ENCODE assay signal across 17 mouse cellular contexts in the genomic region with DNA sequence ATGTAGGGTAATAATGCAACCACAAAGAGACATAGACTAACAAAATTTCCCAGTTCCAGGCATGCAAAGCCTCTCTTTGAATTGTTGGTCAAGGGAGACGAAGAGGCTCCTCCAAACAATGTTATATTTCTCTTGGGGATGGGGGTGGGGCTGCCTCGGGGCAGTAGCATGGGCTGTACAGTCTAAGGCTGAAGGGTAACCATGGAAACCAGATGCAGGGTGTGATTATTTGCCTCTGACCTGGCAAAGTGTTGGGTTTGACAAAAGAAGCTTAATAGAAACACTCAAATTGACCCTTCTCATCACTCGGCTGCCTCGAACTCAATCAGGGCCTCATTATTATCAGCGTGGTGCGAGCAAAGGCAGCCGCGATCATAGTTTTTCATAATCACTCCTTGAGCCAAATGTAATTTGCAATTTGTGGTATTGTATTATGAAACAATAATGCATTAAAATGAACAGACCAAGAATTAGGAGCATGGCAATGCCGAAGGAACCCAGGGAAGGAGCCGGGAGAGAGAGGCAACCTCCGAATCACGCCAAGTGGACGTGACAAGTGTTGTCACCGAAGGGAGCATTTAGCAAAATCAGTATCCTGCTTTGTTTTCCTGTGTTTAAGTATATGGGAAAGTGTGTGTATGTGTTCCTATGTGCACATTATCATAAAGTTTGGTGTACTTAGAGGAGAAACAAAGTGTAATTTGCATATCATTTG.
DNase-seq lines count a peak whose midpoint lies in the region; ATAC-seq and TF ChIP-seq lines count a peak whose summit lies in the region.
"Had no signal": no experiment of that assay in that cellular context is flagged by ENCODE, and none has a peak within 500 bp of the region (broad histone marks: within the 10 kb centered on the region; RNA-seq: fewer than 3 reads in every experiment).

No protein-coding gene starts in this region.

- DNase-seq in intestine, embryonic 14.5 days (ENCODE audit: low spot score): no peak
- DNase-seq in forebrain, embryonic 14.5 days (ENCODE audit: low spot score): peak; percentile 85
- peak; percentile 45 for DNase-seq in hindbrain, postnatal 0 days (ENCODE audit: low spot score)
- no peak for DNase-seq in layer of hippocampus, adult 9-11 months
- no peak for DNase-seq in left cerebral cortex, postnatal 10 days (ENCODE audit: extremely low spot score in 1 of 2, low spot score in 2 of 2)
- no peak for DNase-seq in kidney, postnatal 10 days
- DNase-seq: cerebellum, adult 9-11 months; heart, postnatal 36 days; kidney, adult 9 months; left cerebral cortex, postnatal 4 days; lung, postnatal 4 days had no signal

- 0 out of 2 replicates have a peak, but pooled peaks have one; percentile 36 for ATAC-seq in intestine, embryonic 14.5 days (replicated peaks; ENCODE audit: low FRiP score, low TSS enrichment, low read depth)
- ATAC-seq in intestine, embryonic 16.5 days: no peak
- ATAC-seq in forebrain, embryonic 14.5 days: peak; percentile 85
- peak; percentile 70 for ATAC-seq in hindbrain, postnatal 0 days
- ATAC-seq in neural tube, embryonic 13.5 days (ENCODE audit: low read depth): peak; percentile 76

- WGBS in intestine, embryonic 14.5 days: 83% methylated on average over 14 of the region's 14 CpGs
- 79% methylated on average over 14 of the region's 14 CpGs for WGBS in intestine, embryonic 16.5 days
- WGBS in forebrain, embryonic 14.5 days: 10% methylated on average over 14 of the region's 14 CpGs
- WGBS in hindbrain, postnatal 0 days: 28% methylated on average over 14 of the region's 14 CpGs
- 26% methylated on average over 14 of the region's 14 CpGs for WGBS in neural tube, embryonic 13.5 days

- intact Hi-C loops in left cerebral cortex, postnatal 10 days (cut with DNase I): no loop called here

- no peak overlapping the region for H3K4me3 ChIP-seq in intestine, embryonic 14.5 days (ENCODE audit: low read depth, low read length)
- no peak overlapping the region for H3K4me3 ChIP-seq in intestine, embryonic 16.5 days (ENCODE audit: low read length)
- no peak overlapping the region for H3K4me3 ChIP-seq in forebrain, embryonic 14.5 days (ENCODE audit: low read depth, low read length)
- H3K4me3 ChIP-seq in hindbrain, postnatal 0 days (ENCODE audit: low read length): no peak overlapping the region
- H3K4me3 ChIP-seq in neural tube, embryonic 13.5 days: no peak overlapping the region
- H3K4me3 ChIP-seq: erythroblast, embryonic 14.5 days; layer of hippocampus, adult 2 months; liver, embryonic 15.5 days; myocyte had no signal

- H3K4me1 ChIP-seq in intestine, embryonic 14.5 days (replicated peaks; ENCODE audit: control insufficient read depth, insufficient read depth, low read length): no peaks in the 10 kb centered on the region
- H3K4me1 ChIP-seq in intestine, embryonic 16.5 days (ENCODE audit: control insufficient read depth, insufficient read depth, low read length): peaks cover 7% of the 10 kb centered on the region; the same call in 1 of the 2 replicates
- H3K4me1 ChIP-seq in forebrain, embryonic 14.5 days (ENCODE audit: control insufficient read depth, insufficient read depth, low read length): peaks cover 19% of the 10 kb centered on the region
- 0 out of 2 replicates have a peak, but pooled peaks cover 6% of the 10 kb centered on the region for H3K4me1 ChIP-seq in hindbrain, postnatal 0 days (ENCODE audit: insufficient read depth, low read length)
- H3K4me1 ChIP-seq in neural tube, embryonic 13.5 days (replicated peaks): peaks cover 27% of the 10 kb centered on the region
- H3K4me1 ChIP-seq: liver, embryonic 15.5 days had no signal

- H3K9ac ChIP-seq in intestine, embryonic 14.5 days (ENCODE audit: low read length): no peak overlapping the region
- H3K9ac ChIP-seq in intestine, embryonic 16.5 days (ENCODE audit: low read depth, low read length): no peak overlapping the region
- no peak overlapping the region for H3K9ac ChIP-seq in forebrain, embryonic 14.5 days (ENCODE audit: low read length)
- H3K9ac ChIP-seq in hindbrain, postnatal 0 days (replicated peaks; ENCODE audit: low read length): no peak overlapping the region
- no peak overlapping the region for H3K9ac ChIP-seq in neural tube, embryonic 13.5 days
- H3K9ac ChIP-seq: liver, embryonic 15.5 days had no signal

- no peaks in the 10 kb centered on the region for H3K27me3 ChIP-seq in intestine, embryonic 14.5 days (replicated peaks; ENCODE audit: control insufficient read depth, insufficient read depth, low read length)
- H3K27me3 ChIP-seq in intestine, embryonic 16.5 days (replicated peaks; ENCODE audit: control insufficient read depth, insufficient read depth, low read length): no peaks in the 10 kb centered on the region
- H3K27me3 ChIP-seq in forebrain, embryonic 14.5 days (replicated peaks; ENCODE audit: control insufficient read depth, insufficient read depth, low read length): no peaks in the 10 kb centered on the region
- H3K27me3 ChIP-seq in hindbrain, postnatal 0 days (ENCODE audit: insufficient read depth, low read length): no peaks in the 10 kb centered on the region
- H3K27me3 ChIP-seq in neural tube, embryonic 13.5 days: no peaks in the 10 kb centered on the region
- H3K27me3 ChIP-seq: liver, embryonic 15.5 days had no signal

- H3K9me3 ChIP-seq in intestine, embryonic 14.5 days (ENCODE audit: control insufficient read depth, low read length): no peaks in the 10 kb centered on the region
- H3K9me3 ChIP-seq in intestine, embryonic 16.5 days (ENCODE audit: control insufficient read depth, low read length): 0 out of 2 replicates have a peak, but pooled peaks cover 2% of the 10 kb centered on the region
- no peaks in the 10 kb centered on the region for H3K9me3 ChIP-seq in forebrain, embryonic 14.5 days (replicated peaks; ENCODE audit: control insufficient read depth, low read length)
- no peaks in the 10 kb centered on the region for H3K9me3 ChIP-seq in hindbrain, postnatal 0 days (ENCODE audit: low read length)
- no peaks in the 10 kb centered on the region for H3K9me3 ChIP-seq in neural tube, embryonic 13.5 days
- H3K9me3 ChIP-seq: liver, embryonic 15.5 days had no signal

- no peak overlapping the region for H3K4me2 ChIP-seq in intestine, embryonic 14.5 days (ENCODE audit: low read length)
- no peak overlapping the region for H3K4me2 ChIP-seq in intestine, embryonic 16.5 days (ENCODE audit: low read depth, low read length)
- H3K4me2 ChIP-seq in forebrain, embryonic 14.5 days (ENCODE audit: low read length): peak overlapping the region; percentile 17; the same call in 1 of the 2 replicates
- no peak overlapping the region for H3K4me2 ChIP-seq in hindbrain, postnatal 0 days (ENCODE audit: low read depth, low read length)
- no peak overlapping the region; the same call in 1 of the 2 replicates for H3K4me2 ChIP-seq in neural tube, embryonic 13.5 days
- H3K4me2 ChIP-seq: liver, embryonic 15.5 days had no signal

- no peak overlapping the region for H3K27ac ChIP-seq in intestine, embryonic 14.5 days (ENCODE audit: low read depth)
- no peak overlapping the region for H3K27ac ChIP-seq in intestine, embryonic 16.5 days (ENCODE audit: low read length)
- peak overlapping the region; percentile 39; the same call in 1 of the 2 replicates for H3K27ac ChIP-seq in forebrain, embryonic 14.5 days (ENCODE audit: low read depth, low read length)
- no peak overlapping the region for H3K27ac ChIP-seq in hindbrain, postnatal 0 days
- H3K27ac ChIP-seq in neural tube, embryonic 13.5 days (replicated peaks): peak overlapping the region; percentile 28; the same call in 1 of the 2 replicates
- H3K27ac ChIP-seq: layer of hippocampus, adult 2 months; liver, embryonic 15.5 days had no signal

- H3K36me3 ChIP-seq in intestine, embryonic 14.5 days (ENCODE audit: control insufficient read depth, insufficient read depth, low read length): no peaks in the 10 kb centered on the region; the same call in 1 of the 2 replicates
- H3K36me3 ChIP-seq in intestine, embryonic 16.5 days (ENCODE audit: control insufficient read depth, insufficient read depth, low read length): no peaks in the 10 kb centered on the region
- 0 out of 2 replicates have a peak, but pooled peaks cover 2% of the 10 kb centered on the region for H3K36me3 ChIP-seq in forebrain, embryonic 14.5 days (ENCODE audit: control insufficient read depth, insufficient read depth, low read length)
- H3K36me3 ChIP-seq in hindbrain, postnatal 0 days (ENCODE audit: insufficient read depth, low read length): no peaks in the 10 kb centered on the region
- H3K36me3 ChIP-seq in neural tube, embryonic 13.5 days: no peaks in the 10 kb centered on the region; the same call in 1 of the 2 replicates
- H3K36me3 ChIP-seq: liver, embryonic 15.5 days had no signal

- TF ChIP-seq CTCF in hindbrain, postnatal 0 days (IDR thresholded peaks at IDR 0.05; ENCODE audit: low read depth): no peak

Comparison
In these comparisons a context has a peak if more than half of its experiments do, and no peak if none do; other contexts are left out.
1. DNase-seq: peak in forebrain, embryonic 14.5 days (single experiment) and hindbrain, postnatal 0 days (single experiment); none in intestine, embryonic 14.5 days (single experiment), layer of hippocampus, adult 9-11 months (single experiment), left cerebral cortex, postnatal 10 days (0 of 2) and kidney, postnatal 10 days (single experiment).
2. H3K27ac ChIP-seq: peak in forebrain, embryonic 14.5 days (single experiment) and neural tube, embryonic 13.5 days (single experiment); none in intestine, embryonic 14.5 days (single experiment), intestine, embryonic 16.5 days (single experiment) and hindbrain, postnatal 0 days (single experiment).